Mouse (Mus musculus) testis, adult 2 months (tissue): ENCODE data around the gene Rpl27a. TPM values are rescaled to one million over a fixed set of nuclear protein-coding genes. Genes with fewer than 3 reads are reported as not detected.

ENCODE experiments used
- H3K27ac ChIP-seq: fragments of 200-500 bp; 2 replicates; pipeline ENCODE4 v1.5.1; 2012; ENCODE audit warnings: low read depth, low read length; ENCODE audit not compliant: control insufficient read depth, insufficient read depth
- H3K27me3 ChIP-seq: fragments of 200-500 bp; 2 replicates; pipeline ENCODE4 v1.6.1; 2012; ENCODE audit warnings: mild to moderate bottlenecking, low read length, moderate library complexity; ENCODE audit not compliant: control insufficient read depth, insufficient read depth
- H3K36me3 ChIP-seq: fragments of 200-500 bp; 2 replicates; pipeline ENCODE4 v1.6.1; 2012; ENCODE audit warnings: mild to moderate bottlenecking, low read length; ENCODE audit not compliant: control insufficient read depth, insufficient read depth
- H3K4me1 ChIP-seq: fragments of 200-500 bp; 2 replicates; pipeline ENCODE4 v1.6.1; 2012; ENCODE audit warnings: low read length; ENCODE audit not compliant: control insufficient read depth, insufficient read depth
- H3K4me3 ChIP-seq: fragments of 200-500 bp; 2 replicates; pipeline ENCODE4 v1.5.1; 2012; ENCODE audit warnings: low read depth, mild to moderate bottlenecking, low read length, moderate library complexity, mixed read lengths; ENCODE audit not compliant: control insufficient read depth
- CTCF ChIP-seq: fragments of 200-500 bp; IDR thresholded peaks from 2 replicates; pipeline ENCODE4 v1.5.1; 2012; ENCODE audit warnings: low read depth, mild to moderate bottlenecking, inconsistent platforms, low read length, moderate library complexity; ENCODE audit not compliant: control insufficient read depth, insufficient read depth, insufficient replicate concordance
- POLR2A ChIP-seq: fragments of 200-500 bp; IDR thresholded peaks from 2 replicates; pipeline ENCODE4 v1.6.1; 2012; ENCODE audit warnings: low read depth, mild to moderate bottlenecking, inconsistent platforms, low read length, moderate library complexity; ENCODE audit not compliant: control insufficient read depth
- polyA plus RNA-seq: library from polyadenylated mRNA; depleted of rRNA; stranded (reverse); fragments of >200 nt; gene quantifications from 2 replicates; pipeline ENCODE4 v1.2.3, GENCODE M21; 2012; rRNA removed

Rpl27a gene
- polyA plus RNA-seq, 1 experiment: 185 TPM

- Histone ChIP-seq H3K4me1 (0 out of 2 replicates have a peak, but pooled peaks cover 2% of the 10 kb centered on the region), H3K4me3 (no peak overlapping the region), H3K36me3 (no peaks in the 10 kb centered on the region), H3K27me3 (no peaks in the 10 kb centered on the region), H3K27ac (no peak overlapping the region)
- no peak for TF ChIP-seq CTCF
- no peak for TF ChIP-seq POLR2A
Observed at GRCm38 (mm10) chr7:109563775-109564362, 44.9 kb downstream of the Rpl27a start.

- Histone ChIP-seq H3K4me3 (no peak overlapping the region), H3K36me3 (no peaks in the 10 kb centered on the region), H3K27ac (no peak overlapping the region), H3K4me1 (0 out of 2 replicates have a peak, but pooled peaks cover 2% of the 10 kb centered on the region), H3K27me3 (no peaks in the 10 kb centered on the region)
- TF ChIP-seq CTCF (no peak), POLR2A (no peak)
Observed at GRCm38 (mm10) chr7:109566327-109566726, 47.4 kb downstream of the Rpl27a start.

DNA sequence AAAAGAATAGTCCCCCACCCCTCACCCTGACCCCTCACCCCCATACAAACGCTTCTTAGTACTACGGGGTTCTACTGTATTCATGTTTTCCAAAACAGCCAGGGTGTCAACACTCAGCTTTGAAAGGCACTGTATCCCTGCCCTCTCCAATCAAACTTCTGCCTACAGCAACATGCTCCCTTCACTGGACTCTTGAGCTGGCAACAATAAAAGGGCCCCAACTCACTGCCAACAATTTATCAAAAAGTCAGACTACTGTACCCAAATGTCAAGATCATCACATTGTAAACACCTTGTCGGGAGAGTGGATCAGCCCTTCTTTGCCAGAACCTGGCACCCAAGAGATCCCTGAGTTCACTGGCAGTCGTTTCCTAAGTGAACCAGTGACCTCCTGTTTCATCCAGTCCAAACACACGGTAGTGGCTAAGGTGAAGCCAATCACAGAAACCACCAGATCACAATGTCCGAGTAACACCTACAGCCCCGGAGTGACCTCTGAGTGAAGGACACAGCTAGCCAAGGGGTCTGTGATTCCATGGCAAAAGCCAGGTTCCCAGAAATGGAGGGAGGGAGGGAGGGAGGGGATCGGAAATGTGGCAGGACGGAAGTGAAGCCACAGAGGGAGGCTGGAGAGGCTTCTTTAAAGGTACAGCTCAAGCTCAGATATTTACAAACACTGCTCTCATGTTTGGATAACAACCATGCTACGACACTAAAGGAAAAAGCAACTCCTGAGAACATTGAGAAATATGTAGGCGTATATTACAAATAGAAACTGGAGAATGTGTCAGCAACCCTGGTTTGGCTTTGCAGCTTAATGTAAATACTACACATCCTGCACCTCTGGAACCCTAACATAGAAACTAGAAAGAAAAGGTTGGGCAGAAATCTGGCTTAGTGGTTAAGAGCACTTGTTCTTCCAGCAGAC lies 48.2 kb downstream of the Rpl27a start:
- H3K4me1 ChIP-seq: 0 out of 2 replicates have a peak, but pooled peaks cover 2% of the 10 kb centered on the region
- no peaks in the 10 kb centered on the region for H3K36me3 ChIP-seq
- no peak overlapping the region for H3K27ac ChIP-seq
- H3K27me3 ChIP-seq: no peaks in the 10 kb centered on the region
- TF ChIP-seq CTCF (no peak), POLR2A (no peak)
- no peak overlapping the region for H3K4me3 ChIP-seq

GRCm38 (mm10) chr7:109568391-109568892 lies 49.5 kb downstream of the Rpl27a start:
- H3K4me3 ChIP-seq: no peak overlapping the region
- no peak overlapping the region for H3K27ac ChIP-seq
- H3K4me1 ChIP-seq: no peaks in the 10 kb centered on the region
- TF ChIP-seq POLR2A: no peak
- TF ChIP-seq CTCF: no peak
- no peaks in the 10 kb centered on the region for H3K27me3 ChIP-seq
- H3K36me3 ChIP-seq: no peaks in the 10 kb centered on the region

Other genes starting within 250 kb of the Rpl27a start
- 132 and 137 TPM in 2 replicates for gene Stk33, start 80.1 kb upstream of the Rpl27a start, polyA plus RNA-seq
- gene Trim66, start 11.0 kb upstream of the Rpl27a start, polyA plus RNA-seq: 20.6 and 25.6 TPM in 2 replicates
- gene St5, start 184.5 kb downstream of the Rpl27a start, polyA plus RNA-seq: 28.2 and 35.3 TPM in 2 replicates
- gene Akip1, start 184.5 kb downstream of the Rpl27a start, polyA plus RNA-seq: 34.3 and 37.8 TPM in 2 replicates
- 0.40 and 0.57 TPM in 2 replicates for gene BC051019, start 204.7 kb downstream of the Rpl27a start, polyA plus RNA-seq
- gene Ascl3, start 212.6 kb downstream of the Rpl27a start, polyA plus RNA-seq: 0.95 and 1.0 TPM in 2 replicates
- 29.3 and 31.5 TPM in 2 replicates for gene Tmem9b, start 233.7 kb downstream of the Rpl27a start, polyA plus RNA-seq